Mouse (Mus musculus) midbrain, embryonic 16.5 days (tissue): Measurements from ENCODE around the gene Eif3i. TPM values are rescaled to one million over a fixed set of nuclear protein-coding genes. Genes with fewer than 3 reads are reported as not detected.

Experiments used
- ATAC-seq: fragments of 200-750 bp; cut with Nextera tagmentation; 2 replicates; pipeline ENCODE4 v1.8.0; 2017; ENCODE audit warnings: moderate TSS enrichment
- H3K27ac ChIP-seq: fragments of 300-500 bp; sonication (generic); 2 replicates; pipeline ENCODE4 v1.5.1; 2014; ENCODE audit warnings: mild to moderate bottlenecking, low read length, mixed read lengths
- H3K27me3 ChIP-seq: fragments of 300-500 bp; sonication (generic); 2 replicates; pipeline ENCODE4 v1.6.1; 2014; ENCODE audit warnings: low read depth, low read length, mixed read lengths; ENCODE audit not compliant: control insufficient read depth, insufficient read depth
- H3K36me3 ChIP-seq: fragments of 300-500 bp; sonication (generic); 2 replicates; pipeline ENCODE4 v1.6.1; 2014; ENCODE audit warnings: mild to moderate bottlenecking, low read length, moderate library complexity, mixed read lengths; ENCODE audit not compliant: control insufficient read depth, insufficient read depth
- H3K4me1 ChIP-seq: fragments of 300-500 bp; sonication (generic); 2 replicates; pipeline ENCODE4 v1.6.1; 2014; ENCODE audit warnings: mild to moderate bottlenecking, low read length, mixed read lengths; ENCODE audit not compliant: control insufficient read depth, insufficient read depth
- H3K4me2 ChIP-seq: fragments of 300-500 bp; sonication (generic); 2 replicates; pipeline ENCODE4 v1.6.1; 2014; ENCODE audit warnings: mild to moderate bottlenecking, low read length, mixed read lengths
- H3K4me3 ChIP-seq: fragments of 300-500 bp; sonication (generic); 2 replicates; pipeline ENCODE4 v1.5.1; 2014; ENCODE audit warnings: low read depth, mild to moderate bottlenecking, low read length, moderate library complexity, mixed read lengths
- H3K9ac ChIP-seq: fragments of 300-500 bp; sonication (generic); 2 replicates; pipeline ENCODE4 v1.6.1; 2014; ENCODE audit warnings: low read depth, low read length, mixed read lengths
- H3K9me3 ChIP-seq: fragments of 300-500 bp; sonication (generic); replicated peaks from 2 replicates; pipeline ENCODE4 v1.6.1; 2014; ENCODE audit warnings: mild to moderate bottlenecking, low read length, mixed read lengths; ENCODE audit not compliant: control insufficient read depth, poor library complexity, severe bottlenecking
- WGBS: fragments of 180-500 bp; shearing (Covaris S2); extraction: QIAGEN DNeasy Blood & Tissue Kit; methylation state at CpG from one replicate; pipeline ENCODE4 v1.1.7; 2014; 5-methylcytosine and 5-hydroxymethylcytosine counted together
- polyA plus RNA-seq: library from polyadenylated mRNA; unstranded; fragments of >200 nt; fragmentation: Nextera tagmentation; extraction: Ambion mirVana; gene quantifications from 2 replicates; pipeline ENCODE4 v1.2.1, GENCODE M21; 2015

Eif3i gene
- polyA plus RNA-seq, 1 experiment from 2014 or later: 198 TPM

- 88% methylated on average over 13 of the region's 13 CpGs for WGBS
- no peaks in the 10 kb centered on the region for H3K36me3 ChIP-seq
- no peak overlapping the region for H3K27ac ChIP-seq
- H3K9me3 ChIP-seq: no peaks in the 10 kb centered on the region
- H3K27me3 ChIP-seq: no peaks in the 10 kb centered on the region
- H3K4me1 ChIP-seq: no peaks in the 10 kb centered on the region
- H3K4me2 ChIP-seq: no peak overlapping the region
- no peak overlapping the region for H3K4me3 ChIP-seq
- H3K9ac ChIP-seq: no peak overlapping the region
- no peak for ATAC-seq
Measured at GRCm38 (mm10) chr4:129572236-129573092, 28.0 kb downstream of the Eif3i start.

GRCm38 (mm10) chr4:129571551-129572084, 28.8 kb downstream of the Eif3i start:
- Histone ChIP-seq H3K4me3 (no peak overlapping the region), H3K9me3 (no peaks in the 10 kb centered on the region), H3K27ac (no peak overlapping the region), H3K4me1 (no peaks in the 10 kb centered on the region), H3K27me3 (no peaks in the 10 kb centered on the region), H3K4me2 (no peak overlapping the region), H3K9ac (no peak overlapping the region), H3K36me3 (no peaks in the 10 kb centered on the region)
- 69% methylated on average over 8 of the region's 8 CpGs for WGBS
- ATAC-seq: no peak

GRCm38 (mm10) chr4:129570028-129570427, 30.4 kb downstream of the Eif3i start:
- no peaks in the 10 kb centered on the region for H3K27me3 ChIP-seq
- H3K4me2 ChIP-seq: no peak overlapping the region
- H3K27ac ChIP-seq: no peak overlapping the region
- no peaks in the 10 kb centered on the region for H3K36me3 ChIP-seq
- no peaks in the 10 kb centered on the region for H3K9me3 ChIP-seq
- 87% methylated on average over 6 of the region's 6 CpGs for WGBS
- H3K4me3 ChIP-seq: no peak overlapping the region
- no peak overlapping the region for H3K9ac ChIP-seq
- no peak for ATAC-seq
- no peaks in the 10 kb centered on the region for H3K4me1 ChIP-seq

- H3K4me1 ChIP-seq: no peaks in the 10 kb centered on the region
- H3K4me2 ChIP-seq: no peak overlapping the region
- no peak overlapping the region for H3K9ac ChIP-seq
- no peak overlapping the region for H3K4me3 ChIP-seq
- H3K9me3 ChIP-seq: no peaks in the 10 kb centered on the region
- WGBS: 93% methylated on average over 7 of the region's 7 CpGs
- no peaks in the 10 kb centered on the region for H3K36me3 ChIP-seq
- no peak for ATAC-seq
- no peaks in the 10 kb centered on the region for H3K27me3 ChIP-seq
- H3K27ac ChIP-seq: no peak overlapping the region
Measured at GRCm38 (mm10) chr4:129568366-129568765, 32.1 kb downstream of the Eif3i start.

GRCm38 (mm10) chr4:129565139-129565538, 35.3 kb downstream of the Eif3i start:
- no peaks in the 10 kb centered on the region for H3K36me3 ChIP-seq
- no peak for ATAC-seq
- no peak overlapping the region for H3K4me2 ChIP-seq
- H3K4me3 ChIP-seq: no peak overlapping the region
- H3K9me3 ChIP-seq: no peaks in the 10 kb centered on the region
- no peak overlapping the region for H3K27ac ChIP-seq
- no peaks in the 10 kb centered on the region for H3K4me1 ChIP-seq
- H3K27me3 ChIP-seq: no peaks in the 10 kb centered on the region
- WGBS: 87% methylated on average over 6 of the region's 6 CpGs
- H3K9ac ChIP-seq: no peak overlapping the region

- no peak for ATAC-seq
Measured at GRCm38 (mm10) chr4:129563718-129564117, 36.7 kb downstream of the Eif3i start.

GRCm38 (mm10) chr4:129561184-129561583, 39.3 kb downstream of the Eif3i start:
- ATAC-seq: no peak
- no peak overlapping the region for H3K27ac ChIP-seq
- H3K4me1 ChIP-seq: no peaks in the 10 kb centered on the region; the same call in 1 of the 2 replicates
- H3K36me3 ChIP-seq: no peaks in the 10 kb centered on the region
- WGBS: 92% methylated on average over 5 of the region's 5 CpGs
- H3K9ac ChIP-seq: no peak overlapping the region
- H3K4me2 ChIP-seq: no peak overlapping the region
- H3K27me3 ChIP-seq: no peaks in the 10 kb centered on the region
- H3K4me3 ChIP-seq: no peak overlapping the region
- no peaks in the 10 kb centered on the region for H3K9me3 ChIP-seq

More at GRCm38 (mm10) chr4:129563718-129564117, 36.7 kb downstream of the Eif3i start:
- Histone ChIP-seq H3K9me3 (no peaks in the 10 kb centered on the region), H3K36me3 (no peaks in the 10 kb centered on the region), H3K4me1 (no peaks in the 10 kb centered on the region), H3K4me2 (no peak overlapping the region), H3K9ac (no peak overlapping the region), H3K4me3 (no peak overlapping the region), H3K27me3 (no peaks in the 10 kb centered on the region), H3K27ac (no peak overlapping the region)
- WGBS: 73% methylated on average over 8 of the region's 8 CpGs

GRCm38 (mm10) chr4:129558321-129558955, 42.0 kb downstream of the Eif3i start:
- ATAC-seq: no peak
- Histone ChIP-seq H3K4me1 (peaks cover 13% of the 10 kb centered on the region), H3K4me3 (no peak overlapping the region), H3K4me2 (no peak overlapping the region), H3K27me3 (no peaks in the 10 kb centered on the region), H3K9ac (no peak overlapping the region), H3K9me3 (no peaks in the 10 kb centered on the region), H3K27ac (no peak overlapping the region), H3K36me3 (no peaks in the 10 kb centered on the region)
- WGBS: 85% methylated on average over 12 of the region's 12 CpGs
